Mouse (Mus musculus) heart, postnatal 0 days (tissue): ENCODE measurements around the gene Fam168a. TPM values are rescaled to one million over a fixed set of nuclear protein-coding genes. Genes with fewer than 3 reads are reported as not detected.

Source experiments
- ATAC-seq: fragments of 200-750 bp; cut with Nextera tagmentation; 2 replicates; pipeline ENCODE4 v1.8.0; 2017; ENCODE audit warnings: low read depth, moderate number of reproducible peaks, moderate library complexity; ENCODE audit not compliant: insufficient read depth
- DNase-seq: peaks from one replicate; pipeline ENCODE4 v3.0.0-alpha.2; 2016; ENCODE audit warnings: low spot score
- H3K27ac ChIP-seq: fragments of 300-500 bp; sonication (generic); 2 replicates; pipeline ENCODE4 v1.5.1; 2014; ENCODE audit warnings: low read depth, mild to moderate bottlenecking
- H3K27me3 ChIP-seq: fragments of 300-500 bp; sonication (generic); 2 replicates; pipeline ENCODE4 v1.6.1; 2014; ENCODE audit warnings: low read length, mixed read lengths; ENCODE audit not compliant: control insufficient read depth, insufficient read depth
- H3K36me3 ChIP-seq: fragments of 300-500 bp; sonication (generic); replicated peaks from 2 replicates; pipeline ENCODE4 v1.6.1; 2014; ENCODE audit warnings: low read length, mixed read lengths; ENCODE audit not compliant: control insufficient read depth, insufficient read depth
- H3K4me1 ChIP-seq: fragments of 300-500 bp; sonication (generic); 2 replicates; pipeline ENCODE4 v1.6.1; 2014; ENCODE audit warnings: antibody characterized with exemption; ENCODE audit not compliant: control insufficient read depth, insufficient read depth
- H3K4me2 ChIP-seq: fragments of 300-500 bp; sonication (generic); 2 replicates; pipeline ENCODE4 v1.6.1; 2014; ENCODE audit warnings: low read depth, mild to moderate bottlenecking, low read length, moderate library complexity
- H3K4me3 ChIP-seq: fragments of 300-500 bp; sonication (generic); 2 replicates; pipeline ENCODE4 v1.5.1; 2014; ENCODE audit warnings: low read depth, low read length
- H3K9ac ChIP-seq: fragments of 300-500 bp; sonication (generic); replicated peaks from 2 replicates; pipeline ENCODE4 v1.6.1; 2014; ENCODE audit warnings: low read depth, low read length, mixed read lengths
- H3K9me3 ChIP-seq: fragments of 300-500 bp; sonication (generic); replicated peaks from 2 replicates; pipeline ENCODE4 v1.6.1; 2016; ENCODE audit warnings: low read length; ENCODE audit not compliant: control insufficient read depth
- CTCF ChIP-seq: IDR thresholded peaks from 2 replicates; pipeline ENCODE4 v1.5.1; 2016; ENCODE audit warnings: antibody characterized with exemption, control low read depth, low read depth
- EP300 ChIP-seq: IDR thresholded peaks from 2 replicates; pipeline ENCODE4 v1.6.1; 2016; ENCODE audit warnings: antibody characterized with exemption, low read depth
- WGBS: fragments of 180-500 bp; shearing (Covaris S2); extraction: QIAGEN DNeasy Blood & Tissue Kit; methylation state at CpG from one replicate; pipeline ENCODE4 v1.1.7; 2014; 5-methylcytosine and 5-hydroxymethylcytosine counted together
- polyA plus RNA-seq: library from polyadenylated mRNA; unstranded; fragments of >200 nt; fragmentation: Nextera tagmentation; extraction: Ambion mirVana; gene quantifications from 2 replicates; pipeline ENCODE4 v1.2.1, GENCODE M21; 2015
- total RNA-seq: library from RNA; depleted of rRNA; stranded (reverse); fragments of >200 nt; gene quantifications from 2 replicates; pipeline ENCODE4 v1.2.3, GENCODE M21; 2014; ENCODE audit warnings: low replicate concordance

Gene Fam168a
- total and polyA plus RNA-seq, 2 experiments from 2014 or later = 20.0 to 29.0 TPM

DNA sequence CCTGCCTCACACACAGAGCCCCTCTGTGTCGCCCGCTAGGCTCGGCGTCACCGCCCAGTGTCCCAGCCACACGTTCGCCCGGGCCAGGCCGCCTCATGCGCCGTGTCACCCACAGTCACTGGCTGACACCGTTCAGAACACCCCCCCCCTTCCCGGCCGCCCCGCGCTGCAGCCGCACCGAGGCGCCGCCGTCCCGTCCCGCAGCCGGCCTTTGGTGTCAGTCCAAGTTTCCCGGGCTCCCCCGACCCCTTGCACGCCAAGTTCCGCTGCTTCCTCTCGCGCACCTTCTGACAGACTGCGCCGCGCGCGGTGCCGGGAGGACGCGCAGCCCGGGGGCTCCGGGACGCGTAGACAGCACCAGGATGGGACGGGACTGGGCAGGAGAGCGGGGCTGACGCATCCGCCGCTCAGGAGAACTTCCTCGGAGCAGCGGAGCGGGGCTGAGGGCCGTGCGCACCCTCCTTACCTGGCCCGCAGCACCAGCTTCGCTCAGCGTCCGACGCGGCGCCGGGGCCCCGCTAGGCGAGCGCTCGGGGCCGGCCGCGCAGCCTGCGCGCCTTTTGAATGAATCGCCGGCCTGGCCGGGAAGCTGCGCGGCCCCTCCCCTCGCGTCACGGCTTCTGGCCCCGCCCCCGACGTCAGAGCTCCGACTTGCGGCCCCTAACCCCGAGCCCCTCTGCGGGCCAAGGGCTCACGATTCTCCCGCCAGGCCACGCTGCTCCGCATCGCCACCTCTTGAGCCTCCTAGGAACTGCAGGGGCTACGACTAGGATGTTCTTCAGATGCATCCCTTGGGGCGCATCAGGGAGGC is 156.6 kb downstream of the Fam168a start, which contains the start of gene Relt:
Relt (minus strand) TSS at position 619 of the 811 bp plus-strand sequence.
- H3K27me3 ChIP-seq = no peaks in the 10 kb centered on the region
- peak within 1 kb of the TSS; percentile 62 for H3K9ac ChIP-seq
- peak within 1 kb of the TSS; percentile 81 for H3K4me2 ChIP-seq
- peak within 1 kb of the TSS; percentile 75 for H3K27ac ChIP-seq
- WGBS = under 1% methylated on average over 87 of the region's 91 CpGs
- peak within 1 kb of the TSS; percentile 75 for H3K4me3 ChIP-seq
- DNase-seq = peak; percentile 91
- TF ChIP-seq EP300 (no peak), CTCF (peak; percentile 87)
- H3K9me3 ChIP-seq = no peaks in the 10 kb centered on the region
- ATAC-seq = peak; percentile 91
- H3K36me3 ChIP-seq = no peaks in the 10 kb centered on the region
- peaks cover 19% of the 10 kb centered on the region for H3K4me1 ChIP-seq

DNA sequence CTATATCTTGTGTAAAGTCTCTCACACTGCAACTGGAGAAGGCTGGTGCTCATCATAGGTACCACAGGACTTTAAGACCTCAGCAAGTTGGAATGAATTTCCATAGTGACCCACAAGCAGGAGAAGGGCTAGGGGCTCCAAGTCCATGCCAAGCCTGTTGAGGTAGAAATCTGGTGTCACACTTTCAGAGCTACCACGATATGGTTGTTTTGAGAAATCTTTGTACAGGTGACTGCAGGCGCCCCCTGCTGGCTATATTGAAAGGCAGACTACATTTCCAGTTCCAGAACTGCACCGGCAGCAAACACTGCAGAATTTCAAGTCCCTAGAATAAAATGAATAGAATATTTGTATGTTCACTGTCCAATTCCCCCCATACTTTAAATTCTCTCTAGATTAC is 160.2 kb downstream of the Fam168a start:
- DNase-seq (peak; percentile 69), ATAC-seq (no peak)
- no peak overlapping the region for H3K4me3 ChIP-seq
- no peak overlapping the region for H3K4me2 ChIP-seq
- no peak for TF ChIP-seq EP300
- TF ChIP-seq CTCF = peak; percentile 62
- no peaks in the 10 kb centered on the region for H3K36me3 ChIP-seq
- 7% methylated on average over 3 of the region's 3 CpGs for WGBS
- no peak overlapping the region for H3K9ac ChIP-seq
- H3K9me3 ChIP-seq = no peaks in the 10 kb centered on the region
- H3K4me1 ChIP-seq = no peaks in the 10 kb centered on the region
- H3K27me3 ChIP-seq = no peaks in the 10 kb centered on the region
- no peak overlapping the region for H3K27ac ChIP-seq

DNA sequence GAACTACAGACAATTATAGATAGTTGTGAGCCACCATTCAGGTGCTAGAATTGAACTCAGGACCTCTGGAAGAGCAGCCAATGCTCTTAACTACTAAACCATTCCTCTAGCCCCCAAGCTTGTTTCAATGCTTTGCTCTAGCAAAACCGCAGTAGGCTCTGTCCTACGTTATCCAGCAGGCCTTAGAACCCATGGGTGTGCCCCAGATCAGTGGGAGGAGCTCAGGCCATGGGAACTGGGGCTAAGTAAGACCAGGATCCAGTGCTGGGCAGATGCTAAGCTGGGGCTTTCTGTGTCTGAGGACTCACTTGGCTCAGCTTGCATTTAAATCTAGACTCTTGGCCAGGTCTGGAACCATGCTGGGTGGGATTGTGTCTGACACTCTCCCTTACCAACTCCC is 161.1 kb downstream of the Fam168a start:
- DNase-seq (no peak), ATAC-seq (no peak)
- Histone ChIP-seq H3K9ac (no peak overlapping the region), H3K4me3 (no peak overlapping the region), H3K4me1 (no peaks in the 10 kb centered on the region; the same call in 1 of the 2 replicates), H3K9me3 (no peaks in the 10 kb centered on the region), H3K27me3 (no peaks in the 10 kb centered on the region), H3K36me3 (peaks cover 8% of the 10 kb centered on the region; the same call in 1 of the 2 replicates), H3K27ac (no peak overlapping the region), H3K4me2 (no peak overlapping the region)
- no peak for TF ChIP-seq CTCF
- TF ChIP-seq EP300 = no peak
- WGBS = 50% methylated on average over 2 of the region's 2 CpGs

DNA sequence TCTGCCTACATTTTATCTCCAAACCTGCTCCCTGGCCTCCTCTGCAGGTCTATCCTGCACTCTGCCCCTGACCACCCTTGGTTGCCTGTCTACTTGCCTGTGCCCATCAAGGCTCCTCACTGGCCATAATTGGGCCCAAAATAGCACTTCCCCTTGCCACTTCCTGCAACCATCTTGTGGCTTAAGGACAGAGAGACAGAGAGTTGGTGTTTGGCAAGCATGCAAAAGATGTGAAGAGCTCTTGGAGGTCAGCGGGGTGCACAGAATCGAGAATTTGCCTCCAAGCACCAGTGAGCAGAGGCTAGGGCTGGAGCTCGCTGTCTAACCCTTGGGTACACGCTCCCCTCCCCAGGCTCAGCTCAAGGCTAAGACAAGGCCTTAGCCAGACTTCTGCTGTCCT is 162.1 kb downstream of the Fam168a start:
- 54% methylated on average over 4 of the region's 4 CpGs for WGBS
- Histone ChIP-seq H3K4me3 (no peak overlapping the region), H3K27ac (no peak overlapping the region), H3K9me3 (no peaks in the 10 kb centered on the region), H3K36me3 (peaks cover 18% of the 10 kb centered on the region), H3K27me3 (no peaks in the 10 kb centered on the region), H3K4me2 (no peak overlapping the region), H3K4me1 (no peaks in the 10 kb centered on the region; the same call in 1 of the 2 replicates), H3K9ac (no peak overlapping the region)
- DNase-seq (no peak), ATAC-seq (no peak)
- no peak for TF ChIP-seq CTCF
- no peak for TF ChIP-seq EP300

DNA sequence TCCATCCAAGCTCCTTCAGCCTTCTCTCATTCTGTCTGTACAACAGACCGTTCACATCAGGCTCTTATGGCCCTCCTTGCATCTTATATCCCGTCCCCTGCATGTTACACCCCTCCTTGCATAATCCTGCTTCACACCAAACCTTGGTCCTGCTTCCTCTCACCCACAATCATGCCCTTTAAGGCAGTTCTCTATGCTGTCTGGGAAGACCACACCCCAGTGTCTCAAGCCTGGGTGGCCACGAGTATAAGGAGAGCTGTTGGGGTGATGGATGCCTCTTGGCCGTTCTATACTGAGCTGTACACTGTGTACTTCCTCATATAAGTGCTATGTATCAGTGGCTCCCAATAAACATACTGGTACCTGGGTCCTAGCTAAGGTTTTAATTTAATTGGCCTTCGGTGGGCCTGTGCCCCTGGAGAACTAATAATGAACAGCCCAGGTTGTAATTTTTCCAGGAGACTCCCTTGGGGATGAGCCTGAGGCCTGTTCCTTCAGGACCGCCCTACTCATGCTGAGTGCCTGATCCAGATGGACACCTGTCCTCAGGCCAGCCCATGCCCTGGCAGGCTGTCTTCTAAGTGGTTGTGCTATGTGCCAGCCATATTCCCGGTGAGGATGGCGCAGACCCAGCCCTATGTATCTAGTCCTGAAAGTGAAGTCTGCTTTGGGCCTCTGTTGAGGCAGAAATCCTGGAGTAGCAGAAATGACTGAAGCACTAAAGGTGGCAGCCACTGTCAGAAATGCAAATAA is 163.6 kb downstream of the Fam168a start:
- Histone ChIP-seq H3K4me3 (no peak overlapping the region), H3K4me2 (no peak overlapping the region), H3K36me3 (peaks cover 25% of the 10 kb centered on the region), H3K27ac (no peak overlapping the region), H3K4me1 (no peaks in the 10 kb centered on the region; the same call in 1 of the 2 replicates), H3K9ac (no peak overlapping the region), H3K9me3 (no peaks in the 10 kb centered on the region), H3K27me3 (no peaks in the 10 kb centered on the region)
- no peak for ATAC-seq
- DNase-seq = no peak
- TF ChIP-seq CTCF (no peak), EP300 (no peak)
- WGBS = 84% methylated on average over 8 of the region's 8 CpGs
